Mouse (Mus musculus) spleen, postnatal 4 days (tissue): Measurements from ENCODE around the gene Ebf1.

ENCODE experiments used
- DNase-seq, 2 experiments: peaks; one replicate each; pipeline ENCODE4 v3.0.0; 2022; ENCODE audit warnings: low spot score in 2 of 2

The Ebf1 gene

DNA sequence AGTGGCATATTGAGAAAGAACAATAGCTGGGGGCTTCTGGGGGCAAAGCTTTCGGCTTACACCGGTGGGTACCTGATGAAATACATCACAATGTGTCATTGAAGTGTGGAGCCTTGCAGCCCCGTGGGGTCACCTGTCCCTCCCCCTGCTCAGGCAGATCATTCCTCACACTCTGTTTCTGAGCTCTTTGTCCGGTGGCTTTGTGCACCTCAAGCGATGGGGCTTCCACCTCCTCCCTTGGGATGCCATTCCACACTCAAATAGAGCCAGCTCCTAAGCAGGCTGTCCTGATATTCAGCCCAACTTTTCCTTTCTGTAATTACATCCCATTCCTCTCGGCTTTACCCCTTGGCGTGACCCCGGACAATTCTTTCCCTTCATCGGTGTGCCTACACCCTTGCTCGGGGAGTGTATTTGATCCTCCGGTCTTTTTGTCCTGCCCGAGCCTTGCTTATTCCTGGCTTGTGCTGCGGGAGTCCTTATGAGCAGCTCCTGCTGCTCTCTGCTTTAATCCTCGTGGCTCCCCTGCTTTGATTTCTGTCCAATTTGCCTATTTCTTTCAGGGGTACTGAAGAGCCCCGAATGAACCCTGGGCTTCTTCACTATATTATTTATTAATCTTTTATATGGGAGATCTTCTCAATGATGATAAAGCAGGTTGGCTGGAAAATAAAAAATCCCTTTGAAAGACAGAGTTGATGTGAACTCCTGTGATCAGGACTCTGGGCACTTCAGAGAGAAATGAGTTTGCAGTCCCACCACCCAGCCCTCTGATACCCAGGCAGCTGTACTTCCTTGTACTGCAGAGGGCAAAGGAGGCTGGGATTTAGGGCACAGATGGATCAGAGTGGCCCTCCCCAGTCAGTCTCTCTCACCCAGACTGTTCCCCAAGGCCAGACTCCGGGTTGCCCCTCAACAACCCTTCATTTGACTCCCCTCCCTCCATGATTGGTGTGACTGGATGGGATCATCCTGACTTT, 160.5 kb downstream of the Ebf1 start:
- DNase-seq: no peak

DNA sequence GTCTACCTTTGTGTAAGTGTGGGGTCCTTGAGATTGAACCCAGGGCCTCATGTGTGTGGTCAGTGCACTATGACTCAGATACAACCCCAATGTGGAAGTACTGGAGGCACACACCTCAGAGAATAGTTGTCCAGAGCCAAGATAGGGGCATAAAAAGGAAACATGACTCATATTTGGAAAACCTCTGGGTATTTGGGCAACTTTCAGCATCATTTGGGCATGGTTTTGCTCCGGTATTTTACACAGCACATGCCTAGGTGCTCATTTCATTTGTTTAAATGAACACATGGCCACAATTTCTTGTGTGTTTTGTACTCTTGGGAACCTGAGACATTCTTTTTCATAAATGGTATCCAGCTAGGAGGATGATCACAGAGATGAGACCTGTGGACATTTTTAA, 161.9 kb downstream of the Ebf1 start:
- DNase-seq: no peak

DNA sequence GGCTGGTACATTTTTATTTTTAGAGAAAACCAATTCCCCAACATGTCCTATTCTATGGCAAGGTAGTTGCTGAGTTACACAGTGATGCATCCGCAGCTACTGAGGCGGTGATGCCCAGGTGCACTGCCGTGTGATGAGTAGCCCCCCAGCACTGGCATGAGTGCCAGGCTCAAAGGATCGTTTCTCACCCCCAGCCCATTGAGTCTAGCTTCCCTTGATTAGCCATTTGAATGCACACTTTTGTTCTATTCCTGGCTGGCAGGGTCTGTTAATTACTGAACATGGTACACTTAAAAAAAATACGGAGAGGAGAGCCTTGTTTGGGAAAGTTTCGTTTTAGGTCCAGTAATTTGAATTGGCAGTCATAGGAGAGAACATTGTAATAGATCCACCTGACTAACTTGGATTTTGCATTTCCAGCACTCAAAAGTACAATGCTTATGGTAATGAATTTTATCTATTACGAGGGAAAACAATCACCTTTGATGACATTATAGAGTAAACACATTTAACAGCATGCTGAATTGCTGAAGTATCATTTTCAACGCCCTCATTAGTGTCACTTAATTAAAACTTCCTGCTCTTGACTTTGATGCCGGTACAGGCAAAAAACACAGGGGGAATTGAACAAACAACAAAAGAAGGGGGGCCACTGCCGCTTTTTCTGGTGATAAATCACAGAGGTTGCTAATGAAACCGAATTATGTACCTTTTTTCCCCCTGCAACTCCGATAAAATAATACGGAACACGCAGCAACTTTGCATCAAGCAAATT, 167.3 kb downstream of the Ebf1 start:
- no peak for DNase-seq

DNA sequence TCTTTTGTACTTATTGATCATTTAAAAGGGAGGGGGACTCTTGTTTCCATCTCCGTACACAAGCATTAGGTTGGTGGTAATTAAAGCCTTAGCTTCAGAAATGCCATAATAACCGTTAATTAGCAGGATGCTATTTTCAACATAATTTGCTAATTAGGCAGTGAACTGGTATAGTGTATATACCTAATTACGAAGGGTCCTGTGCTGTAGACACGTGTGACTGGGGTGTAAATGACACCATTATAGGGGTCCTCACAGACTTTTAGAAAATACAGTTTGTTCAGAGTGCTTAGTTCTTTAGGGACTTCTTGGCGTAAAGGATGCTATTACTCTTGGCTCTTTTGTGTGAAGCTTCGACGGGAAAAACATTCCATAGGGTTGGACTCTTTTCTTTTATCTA, 167.9 kb downstream of the Ebf1 start:
- DNase-seq: no peak

DNA sequence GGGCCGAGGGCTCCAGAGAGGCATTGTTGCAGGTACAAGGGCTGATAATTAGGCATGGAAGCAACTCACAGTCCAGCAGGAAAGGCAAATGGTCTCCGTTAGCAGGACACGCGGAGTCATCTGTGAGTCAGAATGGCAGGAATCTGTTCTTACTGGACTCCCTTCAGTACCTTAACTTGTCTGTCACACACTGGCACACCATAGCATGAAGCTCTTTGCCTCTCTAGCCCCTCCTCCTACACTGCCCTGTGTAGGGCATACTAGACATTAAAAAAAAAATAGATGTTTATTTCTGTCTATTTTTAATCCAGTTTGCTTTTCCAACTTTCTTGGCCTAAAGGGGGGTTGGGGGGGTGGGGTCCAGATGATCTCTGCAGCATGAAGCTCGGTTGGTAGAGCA, 168.4 kb downstream of the Ebf1 start:
- DNase-seq: no peak

DNA sequence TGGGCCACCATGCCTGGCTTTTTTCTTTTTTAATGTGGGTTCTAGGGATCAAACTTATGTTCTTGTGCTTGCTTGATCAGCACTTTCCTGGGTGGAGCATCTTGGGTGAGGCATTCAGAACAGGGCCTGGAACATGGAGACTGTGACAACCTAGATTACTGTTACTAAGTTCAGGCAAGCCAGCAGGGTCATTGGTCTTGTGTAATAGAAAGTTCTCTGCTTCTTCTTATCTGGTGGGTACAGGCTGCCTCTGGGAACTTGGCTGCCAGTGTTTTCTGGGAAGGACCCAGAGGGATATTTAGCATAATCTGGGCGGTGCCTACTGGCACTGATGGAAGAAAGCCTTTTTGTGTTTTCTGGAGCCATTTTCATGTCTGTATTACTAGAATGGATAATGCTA, 170.9 kb downstream of the Ebf1 start:
- no peak for DNase-seq

DNA sequence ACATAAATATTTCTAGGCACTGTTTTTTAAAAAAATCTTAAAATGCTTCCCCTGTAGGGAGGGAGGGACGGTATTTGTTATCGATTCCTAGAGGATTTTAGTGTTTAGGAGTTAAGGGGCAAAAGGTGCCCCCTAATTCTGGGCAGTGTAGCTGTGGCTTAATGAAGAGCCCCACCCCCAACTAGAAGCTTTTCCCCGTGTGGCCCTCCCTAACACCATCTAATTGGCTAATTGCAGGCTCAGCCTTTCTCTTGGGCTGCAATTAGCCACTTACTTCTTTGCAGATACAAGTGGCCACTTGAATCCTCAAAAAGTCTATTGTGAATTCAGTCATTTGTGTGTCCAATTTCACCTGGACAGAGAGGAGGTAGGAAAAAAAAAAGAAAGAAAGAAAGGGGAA, 175.7 kb downstream of the Ebf1 start:
- DNase-seq: no peak

DNA sequence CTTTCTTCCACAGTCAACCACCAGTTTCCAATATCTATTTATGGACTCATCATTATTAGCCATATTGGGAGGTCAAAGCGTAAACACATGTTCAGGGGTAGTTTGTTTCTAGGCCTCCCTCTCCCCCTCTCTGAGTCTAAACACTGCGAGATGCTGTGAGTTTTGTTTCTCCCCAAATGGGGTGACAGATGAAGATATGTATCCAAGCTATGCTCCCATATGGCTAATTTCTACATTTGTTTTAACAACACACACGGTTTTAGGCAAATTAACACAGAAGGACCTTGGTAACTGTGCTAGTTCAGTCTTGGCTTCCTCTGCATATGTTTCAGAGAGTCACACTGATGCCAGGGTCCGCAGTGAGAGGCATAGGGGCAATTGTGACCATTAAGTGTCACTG, 177.8 kb downstream of the Ebf1 start:
- DNase-seq: no peak

DNA sequence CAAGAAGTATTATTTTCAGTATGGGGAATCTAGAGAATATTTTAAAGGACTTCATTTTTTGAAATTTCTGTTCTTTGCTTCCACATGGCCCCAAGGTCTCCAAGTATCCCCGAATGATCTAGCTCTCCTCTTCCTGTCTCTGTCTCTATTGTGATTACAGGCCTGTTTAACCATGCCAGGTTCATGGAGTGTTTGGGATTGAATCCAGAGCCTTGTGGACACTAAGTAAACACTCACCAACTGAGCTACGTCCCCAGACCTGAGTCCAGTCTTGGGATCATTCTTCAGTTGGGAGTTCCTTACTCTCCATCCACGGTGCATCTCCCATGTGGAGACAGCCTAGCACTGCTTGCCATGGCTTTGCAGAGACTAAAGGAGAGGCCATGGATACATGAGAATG, 178.7 kb downstream of the Ebf1 start:
- DNase-seq: no peak

DNA sequence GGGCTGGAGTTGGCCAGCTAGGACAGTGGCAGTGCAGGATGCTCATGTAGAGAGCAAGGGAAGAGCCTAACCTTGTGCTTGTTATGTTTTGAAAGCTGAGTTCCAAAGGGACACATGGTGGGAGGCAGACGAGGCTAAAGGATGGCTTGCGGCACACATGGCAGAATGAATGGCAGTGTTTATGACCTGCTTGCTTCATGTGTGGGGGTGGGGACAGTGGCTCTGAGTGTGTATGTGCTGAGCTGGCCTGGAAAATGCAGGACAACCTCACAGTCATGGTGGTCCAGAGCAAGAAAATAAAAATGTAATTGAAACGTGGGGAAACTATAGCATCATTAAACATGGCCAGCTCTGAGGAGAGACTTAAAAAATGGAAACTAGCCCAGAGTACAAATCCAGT, 181.2 kb downstream of the Ebf1 start:
- no peak for DNase-seq

DNA sequence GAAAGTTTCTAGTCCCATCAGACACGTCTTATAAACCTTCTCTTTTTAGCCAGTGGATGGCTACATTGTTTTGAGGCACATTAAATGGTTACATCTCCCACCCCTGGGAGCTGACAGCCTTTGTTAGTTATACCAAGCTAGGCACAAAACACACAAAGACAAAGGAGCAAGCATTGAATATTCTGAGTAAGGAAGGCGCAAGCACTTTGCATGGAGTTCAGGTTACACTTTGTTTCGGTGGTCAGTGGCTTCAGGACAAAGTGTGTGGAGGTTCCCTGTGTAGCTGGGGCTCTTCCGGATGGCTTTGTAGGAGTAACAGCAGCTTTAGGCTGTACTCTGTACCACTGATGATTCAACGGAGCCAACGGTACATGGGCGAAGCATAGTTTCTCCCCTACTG, 186.9 kb downstream of the Ebf1 start:
- no peak for DNase-seq

DNA sequence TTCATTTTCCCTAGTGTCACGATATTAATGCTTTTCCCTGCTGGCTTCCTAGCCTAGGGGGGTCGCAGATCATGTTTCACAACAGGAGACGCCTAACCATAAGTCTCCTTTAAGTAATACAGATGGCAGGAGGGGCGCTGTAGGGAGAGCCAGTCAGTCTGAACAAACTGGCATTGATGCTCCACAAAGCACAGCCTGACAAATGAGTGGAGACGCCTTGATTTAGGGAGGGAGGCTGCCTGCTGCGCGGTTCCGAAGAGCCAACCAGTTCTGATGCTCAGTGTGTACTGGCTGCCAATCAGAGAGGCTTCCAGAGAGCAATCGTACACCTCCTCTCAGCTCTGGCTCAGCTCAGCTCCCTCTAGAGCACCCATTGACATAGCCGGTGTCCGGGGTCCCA, 189.5 kb downstream of the Ebf1 start:
- DNase-seq: no peak

DNA sequence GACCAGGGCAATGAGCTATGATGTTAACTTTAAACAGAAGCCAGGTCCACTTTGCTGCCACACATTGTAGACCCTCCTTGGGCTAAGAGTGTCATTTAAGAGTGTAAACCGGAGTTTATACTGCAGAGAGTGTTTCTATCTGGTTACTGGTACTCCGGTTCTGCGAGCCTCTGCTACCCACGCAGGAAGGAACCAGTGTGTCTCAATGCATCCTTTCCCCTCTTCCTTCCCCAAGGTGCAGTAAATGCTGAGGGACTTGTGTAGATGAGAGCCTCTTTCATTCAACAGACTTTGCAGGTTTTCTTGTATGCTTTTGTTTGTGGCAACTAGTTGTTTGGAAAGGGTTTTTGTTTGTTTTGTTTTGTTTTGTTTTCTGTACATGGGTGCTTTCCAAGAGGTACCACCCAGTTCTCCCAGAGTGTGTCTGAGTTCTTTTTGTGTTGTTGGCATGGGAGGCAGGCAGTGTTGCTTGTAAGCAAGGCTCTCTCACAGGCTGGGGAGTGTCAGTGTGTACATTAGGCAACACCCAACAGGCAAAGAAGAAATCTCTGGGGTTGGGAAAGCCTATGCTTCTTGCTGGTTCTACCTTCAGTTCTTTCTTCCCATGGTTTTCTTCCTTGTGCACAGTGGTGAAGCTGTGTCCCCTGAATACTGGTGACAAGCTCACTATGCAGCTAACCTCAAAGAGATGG, 191.9 kb downstream of the Ebf1 start:
- DNase-seq: no peak

DNA sequence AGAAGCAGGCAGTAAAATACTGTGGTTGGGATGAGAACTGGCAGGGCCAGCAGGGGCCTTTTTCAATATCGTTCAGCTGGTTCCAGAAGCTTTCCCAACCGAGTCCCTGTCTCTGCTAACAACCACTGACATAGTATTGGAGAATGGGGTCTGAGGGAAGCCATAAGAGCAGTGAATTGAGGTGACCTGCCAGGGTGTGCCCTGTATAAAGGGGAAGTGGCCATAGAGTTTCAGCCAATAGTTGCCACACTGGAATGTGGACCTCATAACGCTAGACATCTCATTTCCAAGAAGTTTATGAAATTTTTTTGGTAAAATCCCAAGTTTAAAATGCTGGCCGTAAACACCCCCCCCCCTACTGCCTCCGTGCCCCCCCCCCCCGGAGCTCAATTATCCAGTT, 193.9 kb downstream of the Ebf1 start:
- DNase-seq: no peak

DNA sequence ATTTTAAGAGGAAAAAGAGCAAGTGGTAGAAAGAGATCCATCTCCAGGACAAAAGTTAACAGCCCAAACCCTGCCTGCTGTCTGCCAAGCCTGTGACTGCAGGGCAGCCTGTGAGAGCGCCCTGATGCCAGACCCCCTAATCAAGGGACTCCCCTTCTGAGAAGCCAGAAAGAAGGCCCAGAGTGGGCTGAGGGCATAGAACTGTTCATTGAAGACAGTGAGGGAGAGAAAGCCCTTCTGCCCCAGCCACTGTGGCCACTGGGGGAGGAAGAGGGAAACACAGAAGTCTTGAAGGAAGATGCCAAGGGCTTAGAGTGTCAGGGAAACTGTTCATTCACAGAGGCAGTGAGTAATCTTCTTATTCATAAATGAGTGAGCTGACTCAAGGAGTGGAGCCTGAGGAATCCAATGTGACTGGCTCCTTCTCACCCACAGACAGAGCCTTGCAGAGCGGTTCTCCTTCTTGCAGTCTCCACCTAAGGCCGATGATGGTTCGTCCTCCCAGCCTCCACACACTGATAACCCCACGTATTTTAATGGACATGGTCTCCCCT, 195.2 kb downstream of the Ebf1 start:
- DNase-seq: no peak

DNA sequence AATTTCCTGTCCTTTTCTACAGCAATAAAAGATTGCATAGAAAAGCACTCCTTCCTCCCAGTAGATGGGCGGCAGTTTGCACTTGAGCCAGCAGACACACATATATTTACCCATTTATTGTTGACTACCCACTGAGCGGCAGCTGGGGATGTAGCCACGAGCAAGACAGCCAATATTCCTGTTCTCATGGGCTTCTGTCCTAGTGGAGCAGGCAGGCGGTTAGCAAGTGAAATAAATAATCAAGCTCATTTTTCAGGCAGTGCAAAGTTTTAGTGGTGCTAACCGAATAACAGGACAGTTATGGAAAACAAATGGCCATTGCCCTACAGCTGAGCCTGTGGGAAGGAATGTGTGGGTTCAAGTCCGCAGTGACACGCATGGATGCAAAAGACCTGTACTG, 196.4 kb downstream of the Ebf1 start:
- DNase-seq: no peak

DNA sequence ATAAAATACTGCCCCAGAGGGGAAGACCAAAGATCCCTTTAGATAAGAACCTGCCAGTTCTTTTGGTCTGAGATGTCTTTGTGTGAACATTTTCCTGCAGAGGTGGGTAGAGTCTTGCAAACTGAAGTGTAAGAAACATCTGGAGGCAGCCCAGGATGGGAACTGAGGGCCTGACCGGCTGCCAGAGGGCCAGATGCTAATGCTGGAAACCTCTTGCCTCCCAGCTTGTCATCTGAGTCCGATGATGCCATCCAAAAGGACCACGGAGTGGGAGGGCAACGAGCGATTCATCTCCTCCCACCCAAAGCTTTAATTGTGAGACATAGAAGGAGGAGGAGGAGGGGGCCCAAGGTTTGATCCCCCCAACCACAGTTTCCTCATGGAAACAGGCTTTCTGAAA, 197.7 kb downstream of the Ebf1 start:
- DNase-seq: no peak

DNA sequence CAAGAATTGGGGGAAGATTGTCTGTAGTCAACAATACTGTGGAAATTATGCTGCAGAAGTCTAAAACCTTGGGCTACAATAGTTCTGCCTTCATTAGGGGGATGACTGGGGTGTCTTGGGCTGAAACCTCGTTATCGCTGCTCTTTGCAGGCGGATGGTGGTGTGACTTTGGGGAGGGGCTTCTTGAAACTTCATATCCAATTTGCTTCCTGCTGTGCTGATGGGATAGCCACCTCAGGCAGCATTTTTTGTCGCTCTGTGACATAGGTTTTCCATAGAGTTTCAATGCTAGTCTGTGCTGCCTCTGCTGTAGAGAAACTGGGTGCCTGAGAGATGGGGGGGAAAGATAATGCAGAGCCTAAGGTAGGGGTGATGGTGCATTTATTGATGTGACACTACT, 198.9 kb downstream of the Ebf1 start:
- DNase-seq: no peak

DNA sequence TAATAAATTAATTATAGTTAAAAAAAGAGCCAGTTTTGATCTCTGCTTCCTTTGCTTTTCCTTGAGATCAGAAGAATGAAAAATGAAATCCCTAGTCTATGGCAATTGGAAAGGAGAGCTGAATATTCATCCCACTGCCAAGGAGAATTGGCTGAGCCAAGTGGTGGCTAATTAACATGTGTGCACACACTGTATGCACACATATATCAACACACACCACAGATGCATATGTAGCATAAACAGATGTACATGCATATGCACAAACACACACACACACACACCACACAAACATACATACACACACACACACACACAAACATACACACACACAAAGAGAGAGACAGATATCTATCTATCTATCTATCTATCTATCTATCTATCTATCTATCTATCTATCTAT, 205.2 kb downstream of the Ebf1 start:
- no peak for DNase-seq

DNA sequence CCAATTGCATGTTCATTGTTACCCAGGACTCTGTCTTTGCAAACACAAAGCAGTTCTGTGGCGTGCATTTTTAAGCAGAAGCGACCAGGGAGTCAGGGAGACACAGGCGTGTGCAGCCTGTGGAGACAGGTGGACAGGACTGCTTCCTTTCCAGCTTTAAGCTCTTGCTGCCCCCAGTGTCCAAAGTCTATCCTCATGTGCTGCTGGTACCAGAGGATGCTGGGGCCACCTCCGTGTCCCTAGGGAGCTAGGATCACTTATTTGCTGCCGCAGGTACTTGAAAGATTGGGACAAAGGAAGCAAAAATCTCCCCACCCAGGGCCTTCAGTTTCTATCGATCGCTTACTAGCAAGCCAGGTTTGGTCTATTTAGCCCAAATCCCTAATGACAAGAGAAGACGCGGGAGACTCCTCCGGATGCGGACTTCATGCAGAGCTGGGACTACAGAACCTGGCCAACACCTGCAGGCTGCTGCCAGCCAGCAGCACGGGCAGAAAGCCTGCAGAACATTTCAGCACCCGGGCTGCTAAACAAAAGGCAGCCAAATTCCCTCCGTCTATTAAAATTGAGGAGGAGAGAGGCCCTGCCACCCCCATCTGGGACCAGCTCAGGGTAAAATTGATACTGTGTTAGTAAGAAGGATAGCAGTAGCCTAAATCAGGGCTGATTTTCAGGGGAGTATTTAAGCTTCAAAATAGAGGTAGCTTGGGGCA, 215.3 kb downstream of the Ebf1 start:
- DNase-seq: no peak

DNA sequence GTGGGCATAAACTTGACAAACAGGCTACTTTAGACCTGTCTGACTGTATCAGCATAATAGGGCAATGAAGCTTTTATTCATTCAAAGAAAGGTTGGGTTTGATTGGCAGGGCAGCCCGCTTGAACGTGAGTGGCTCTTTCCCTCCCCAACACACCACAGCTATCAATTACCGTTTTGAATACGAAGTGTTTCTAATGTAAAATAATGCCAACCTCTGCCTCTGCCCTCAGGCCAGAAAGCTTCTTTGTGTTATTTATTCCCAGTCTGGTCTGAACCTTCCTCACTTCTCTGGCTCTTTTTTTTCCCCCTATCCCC, 215.8 kb downstream of the Ebf1 start:
- DNase-seq: no peak
